Mouse (Mus musculus) splenic B cell, adult 2 months (primary cell): ENCODE measurements around the gene Hist1h2bm.
"Not testable (repeated sequence)": the region's sequence is repeated elsewhere in the genome, so short reads cannot be mapped to it uniquely, and the experiment has no call there.

Experiments
- DNase-seq: peaks from one replicate; pipeline ENCODE4 v3.0.0-alpha.2; 2011; ENCODE audit warnings: low read depth, low spot score
- H3K27me3 ChIP-seq: 2 replicates; pipeline ENCODE4 v1.6.1; 2012; ENCODE audit warnings: mild to moderate bottlenecking, low read length, moderate library complexity, mixed read lengths; ENCODE audit not compliant: control insufficient read depth, poor library complexity, insufficient read depth, severe bottlenecking
- H3K36me3 ChIP-seq: 2 replicates; pipeline ENCODE4 v1.6.1; 2012; ENCODE audit warnings: mild to moderate bottlenecking, low read length, moderate library complexity, mixed read lengths; ENCODE audit not compliant: control insufficient read depth, poor library complexity, insufficient read depth, severe bottlenecking

The Hist1h2bm gene

GRCm38 (mm10) chr13:21751417-21751816 lies 29.6 kb downstream of the Hist1h2bm start:
- H3K36me3 ChIP-seq: no peaks in the 10 kb centered on the region
- H3K27me3 ChIP-seq: no peaks in the 10 kb centered on the region
- DNase-seq: no peak

DNA sequence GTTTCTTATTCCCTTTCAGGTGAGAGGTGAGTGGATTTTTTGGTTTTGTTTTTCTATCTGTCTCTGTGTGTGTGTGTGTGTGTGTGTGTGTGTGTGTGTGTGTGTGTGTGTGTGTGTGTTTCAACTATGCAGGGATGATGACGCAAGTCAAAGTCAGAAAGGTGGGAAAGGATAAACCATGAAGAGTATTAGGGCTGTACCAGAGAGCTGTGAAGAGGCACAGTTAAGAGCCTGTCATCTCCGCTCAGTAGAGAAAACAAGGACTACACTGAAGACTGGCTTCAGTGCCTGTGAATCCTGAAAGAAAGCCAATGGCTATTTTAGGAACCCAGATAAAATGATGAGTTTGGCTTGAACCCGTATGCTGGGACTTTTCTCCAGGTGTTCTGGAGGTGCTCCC lies 30.0 kb downstream of the Hist1h2bm start:
- no peak for DNase-seq
- no peaks in the 10 kb centered on the region for H3K36me3 ChIP-seq
- H3K27me3 ChIP-seq: no peaks in the 10 kb centered on the region

DNA sequence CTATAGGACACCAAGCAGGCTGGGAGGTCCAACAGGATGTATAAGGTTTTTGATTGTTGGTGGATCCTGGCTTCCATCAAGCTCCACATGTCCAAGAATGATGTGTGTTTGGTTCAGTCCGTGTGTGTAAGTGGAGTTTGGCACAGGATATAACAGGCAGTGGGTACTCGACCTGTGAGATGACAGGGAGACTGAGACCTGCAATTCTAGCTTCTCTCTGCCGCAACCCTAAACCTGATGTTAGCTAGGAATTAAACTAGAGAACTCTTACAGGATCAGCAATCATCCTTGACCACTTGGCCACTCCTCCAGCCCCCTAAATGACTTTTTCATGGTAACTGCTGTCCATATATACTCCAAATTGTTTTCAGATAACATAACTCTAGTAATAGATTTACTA lies 30.5 kb downstream of the Hist1h2bm start:
- H3K27me3 ChIP-seq: no peaks in the 10 kb centered on the region
- DNase-seq: no peak
- H3K36me3 ChIP-seq: no peaks in the 10 kb centered on the region

DNA sequence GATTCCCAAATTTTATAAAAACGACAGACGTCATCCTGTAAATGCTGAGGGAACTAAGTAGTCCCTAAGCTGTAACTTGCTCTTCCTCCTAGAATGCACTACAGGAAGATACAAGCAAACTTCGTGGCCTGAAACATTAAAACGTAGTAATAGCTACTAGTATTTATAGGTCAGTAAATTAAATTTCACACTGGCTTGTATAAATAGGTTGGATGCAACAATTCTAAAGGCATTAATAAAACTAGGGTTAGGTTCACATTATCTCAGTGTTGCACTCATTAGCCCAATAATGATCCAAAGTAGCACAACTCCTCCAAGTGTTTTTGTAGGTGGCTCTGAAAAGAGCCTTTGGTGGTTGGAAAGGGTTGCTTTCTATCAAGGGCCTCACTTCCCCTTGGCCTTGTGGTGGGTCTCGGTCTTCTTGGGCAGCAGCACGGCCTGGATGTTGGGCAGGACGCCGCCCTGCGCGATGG lies 31.2 kb downstream of the Hist1h2bm start:
- Histone ChIP-seq H3K27me3 (no peaks in the 10 kb centered on the region), H3K36me3 (no peaks in the 10 kb centered on the region)
- DNase-seq: no peak

GRCm38 (mm10) chr13:21753524-21754285 lies 31.9 kb downstream of the Hist1h2bm start, which contains the start of the genes Hist1h2ak and Hist1h2bn:
TSS of gene Hist1h2ak (minus strand) at chr13:21753827.
TSS of gene Hist1h2bn (plus strand) at chr13:21754123.
- peak; percentile 95 for DNase-seq
- H3K36me3 ChIP-seq, H3K27me3 ChIP-seq: not testable (repeated sequence)

GRCm38 (mm10) chr13:21754294-21755001 lies 32.6 kb downstream of the Hist1h2bm start:
- peak; percentile 63 for DNase-seq
- not testable (repeated sequence) for H3K36me3 ChIP-seq, H3K27me3 ChIP-seq

DNA sequence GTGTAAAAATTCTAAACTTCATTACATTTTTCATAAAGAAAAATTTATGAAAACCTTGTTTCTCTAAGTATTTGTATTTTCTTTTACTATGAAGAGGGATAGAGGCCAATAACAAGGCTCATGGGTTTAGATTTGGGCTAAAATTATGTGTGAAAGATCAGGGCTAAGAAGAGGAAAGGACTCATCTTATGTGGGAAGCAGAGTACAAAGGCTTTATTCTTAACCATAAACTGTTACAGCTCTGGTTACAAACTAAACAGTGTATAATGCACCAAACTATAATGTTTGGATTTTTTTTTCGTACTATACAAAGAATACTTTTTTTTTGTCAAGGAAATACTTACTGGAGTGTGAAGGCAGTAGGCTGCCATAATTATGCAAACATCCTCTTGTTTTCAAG lies 33.9 kb downstream of the Hist1h2bm start:
- no peak for DNase-seq
- no peaks in the 10 kb centered on the region for H3K27me3 ChIP-seq
- no peaks in the 10 kb centered on the region for H3K36me3 ChIP-seq
